Comparison of ENCODE assay signal across 8 mouse cellular contexts in the genomic region with DNA sequence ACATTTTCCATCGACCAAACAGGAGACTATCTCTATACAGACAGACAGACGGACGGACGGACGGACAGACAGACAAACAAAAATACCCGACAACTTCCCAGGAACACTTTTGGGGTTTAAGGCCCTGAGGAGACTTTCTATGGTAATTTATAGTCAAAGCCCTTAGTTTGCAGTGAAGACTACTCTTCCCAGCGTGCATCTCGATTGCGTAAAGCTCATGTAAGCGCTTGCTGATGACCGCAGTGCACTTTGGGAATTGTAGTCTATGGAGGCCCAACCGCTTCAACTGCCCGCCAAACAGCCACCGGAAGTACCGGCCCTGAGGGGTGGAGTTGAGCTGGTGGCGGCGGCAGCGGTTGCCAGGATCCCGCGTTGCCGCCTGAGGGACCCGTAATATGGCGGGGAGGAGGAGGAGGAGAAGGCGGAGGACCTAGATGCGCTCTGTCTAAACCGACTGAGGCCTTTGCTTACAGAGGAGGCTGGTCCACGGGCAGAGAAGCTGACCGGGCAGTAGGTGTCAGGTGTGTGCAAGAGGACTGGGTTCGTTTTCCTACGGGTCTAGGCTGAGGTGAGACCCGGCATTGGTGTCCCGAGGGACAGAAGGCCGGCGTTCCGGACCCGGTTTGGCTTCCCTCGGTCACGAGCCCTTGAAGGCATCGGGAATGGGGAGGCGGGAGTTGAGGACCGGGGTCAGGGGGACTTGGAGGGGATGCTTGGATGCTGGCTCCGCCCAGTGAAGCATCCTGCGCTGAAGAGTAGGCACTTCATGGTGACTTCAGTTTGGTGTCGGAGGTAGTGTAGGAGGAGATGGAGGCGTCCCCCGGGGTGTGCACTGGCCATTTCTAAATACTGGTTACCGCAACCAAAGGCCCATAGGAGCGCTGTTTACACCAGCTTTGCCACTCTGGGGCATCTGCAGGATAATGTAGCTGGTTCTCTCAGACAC. TPM values are rescaled to one million over a fixed set of nuclear protein-coding genes. Genes with fewer than 3 reads are reported as not detected.
A peak's percentile ranks its signal among the peaks of the same experiment; 100 is the strongest.
DNase-seq lines count a peak whose midpoint lies in the region; ATAC-seq and TF ChIP-seq lines count a peak whose summit lies in the region.

Ccp110 (plus strand) TSS at position 325 of the 946 bp plus-strand sequence.

- no peaks in the 10 kb centered on the region for H3K9me3 ChIP-seq in G1E (replicated peaks)
- no peaks in the 10 kb centered on the region for H3K9me3 ChIP-seq in forebrain, postnatal 0 days (ENCODE audit: low read length)
- no peaks in the 10 kb centered on the region for H3K9me3 ChIP-seq in lung, embryonic 16.5 days (ENCODE audit: control insufficient read depth, low read length)

- peaks cover 18% of the 10 kb centered on the region for H3K4me1 ChIP-seq in G1E (ENCODE audit: insufficient read depth, low read depth, low read length)
- H3K4me1 ChIP-seq in forebrain, postnatal 0 days (ENCODE audit: insufficient read depth), result peaks cover 9% of the 10 kb centered on the region
- H3K4me1 ChIP-seq in lung, embryonic 16.5 days (replicated peaks; ENCODE audit: control insufficient read depth, insufficient read depth, low read length), result peaks cover 6% of the 10 kb centered on the region

- peak within 1 kb of the TSS; percentile 85 for H3K9ac ChIP-seq in forebrain, postnatal 0 days
- peak within 1 kb of the TSS; percentile 82 for H3K9ac ChIP-seq in lung, embryonic 16.5 days (ENCODE audit: low read length)

- ATAC-seq in G1E (ENCODE audit: extremely low read depth, insufficient number of reproducible peaks, low FRiP score, poor library complexity, severe bottlenecking), result peak; percentile 99
- peak; percentile 99 for ATAC-seq in forebrain, postnatal 0 days
- peak; percentile 100 for ATAC-seq in hematopoietic stem cell, adult 5-6 weeks (replicated peaks in 1 of 2; ENCODE audit: insufficient read depth in 1 of 2, low FRiP score in 2 of 2, low TSS enrichment in 1 of 2, low read depth in 1 of 2, poor library complexity in 2 of 2, severe bottlenecking in 2 of 2)
- ATAC-seq in lung, embryonic 16.5 days (ENCODE audit: low read depth), result peak; percentile 99

- peak; percentile 85 for DNase-seq in G1E (ENCODE audit: low spot score)
- DNase-seq in cerebellum, adult 18-20 months, result peak; percentile 92 to 98
- DNase-seq in forebrain, postnatal 0 days, result peak; percentile 97
- DNase-seq in layer of hippocampus, adult 9-10 months (ENCODE audit: low spot score), result peak; percentile 84
- DNase-seq in ovary, postnatal 10 days (ENCODE audit: low spot score), result peak; percentile 67
- DNase-seq in thymus, postnatal 10 days (ENCODE audit: low spot score in 2 of 2), result peak; percentile 89 to 90

- 1% methylated on average over 48 of the region's 48 CpGs for WGBS in forebrain, postnatal 0 days
- under 1% methylated on average over 48 of the region's 48 CpGs for WGBS in lung, embryonic 16.5 days

- no peak for TF ChIP-seq CTCF in G1E (IDR thresholded peaks at IDR 0.05; ENCODE audit: low read depth, low read length)
- TF ChIP-seq CTCF in forebrain, postnatal 0 days (IDR thresholded peaks at IDR 0.05; ENCODE audit: low read depth), result peak; percentile 56

- H3K4me3 ChIP-seq in G1E (ENCODE audit: low read depth, low read length), result peak within 1 kb of the TSS; percentile 75
- H3K4me3 ChIP-seq in forebrain, postnatal 0 days (ENCODE audit: low read depth, low read length), result peak within 1 kb of the TSS; percentile 95
- H3K4me3 ChIP-seq in lung, embryonic 16.5 days (ENCODE audit: low read length), result peak within 1 kb of the TSS; percentile 94

- peak within 1 kb of the TSS; percentile 79 for H3K27ac ChIP-seq in forebrain, postnatal 0 days (ENCODE audit: low read depth, low read length)
- H3K27ac ChIP-seq in lung, embryonic 16.5 days (ENCODE audit: low read length), result no peak within 1 kb of the TSS

- H3K27me3 ChIP-seq in G1E (ENCODE audit: insufficient read depth, low read length), result no peaks in the 10 kb centered on the region
- no peaks in the 10 kb centered on the region for H3K27me3 ChIP-seq in forebrain, postnatal 0 days (ENCODE audit: insufficient read depth, low read length)
- H3K27me3 ChIP-seq in lung, embryonic 16.5 days (ENCODE audit: control insufficient read depth, insufficient read depth, low read depth, low read length), result no peaks in the 10 kb centered on the region

- peaks cover 24% of the 10 kb centered on the region for H3K36me3 ChIP-seq in G1E (replicated peaks)
- H3K36me3 ChIP-seq in forebrain, postnatal 0 days (ENCODE audit: insufficient read depth), result peaks cover 12% of the 10 kb centered on the region; the same call in 1 of the 2 replicates
- H3K36me3 ChIP-seq in lung, embryonic 16.5 days (ENCODE audit: control insufficient read depth, insufficient read depth, low read length), result no peaks in the 10 kb centered on the region

- H3K4me2 ChIP-seq in forebrain, postnatal 0 days (ENCODE audit: low read depth), result peak within 1 kb of the TSS; percentile 68
- H3K4me2 ChIP-seq in lung, embryonic 16.5 days (ENCODE audit: low read depth, low read length), result peak within 1 kb of the TSS; percentile 85

RNA-seq across cellular contexts. Expression of gene Ccp110, which starts in this region (rescaled TPM):
- total RNA-seq in G1E (2014; fragmentation: Nextera tagmentation), result 22.7 and 23.7 TPM in 2 replicates
- total RNA-seq in G1E (2017), result 19.4 and 25.5 TPM in 2 replicates
- polyA plus RNA-seq in G1E (2012), result 0.91 and 0.99 TPM in 2 replicates
- 28.2 and 33.6 TPM in 2 replicates for total RNA-seq in forebrain, postnatal 0 days (2014; rRNA removed)
- 8.9 and 13.3 TPM in 2 replicates for polyA plus RNA-seq in forebrain, postnatal 0 days (2015; fragmentation: Nextera tagmentation; extraction: Ambion mirVana)
- 22.5 and 30.7 TPM in 2 replicates for total RNA-seq in hematopoietic stem cell, adult 5-6 weeks (2017)
- polyA plus RNA-seq in lung, embryonic 16.5 days (2015; fragmentation: Nextera tagmentation; extraction: Ambion mirVana), result 20.1 and 22.8 TPM in 2 replicates
